Mouse (Mus musculus) ES-E14 (cell line): Measurements from ENCODE around the gene Elobl. TPM values are rescaled to one million over a fixed set of nuclear protein-coding genes. Genes with fewer than 3 reads are reported as not detected.

ENCODE experiments used
- DNase-seq: peaks from one replicate; pipeline ENCODE4 v3.0.0-alpha.2; 2013; ENCODE audit warnings: low read depth, low spot score
- H3K27ac ChIP-seq: 2 replicates; pipeline ENCODE4 v1.5.1; 2012; ENCODE audit warnings: low read depth, mild to moderate bottlenecking, low read length, moderate library complexity, mixed read lengths; ENCODE audit not compliant: poor library complexity, insufficient read depth, severe bottlenecking
- H3K36me3 ChIP-seq: 2 replicates; pipeline ENCODE4 v1.6.1; 2012; ENCODE audit warnings: mild to moderate bottlenecking, low read length, moderate library complexity, mixed read lengths; ENCODE audit not compliant: control insufficient read depth, poor library complexity, insufficient read depth, severe bottlenecking
- H3K4me1 ChIP-seq, 2 experiments: fragments of 150-350 bp in 1 of 2; sonication (generic) in 1 of 2; 2 replicates each; pipeline ENCODE4 v1.6.1; 2012; ENCODE audit warnings: low read length in 2 of 2, mild to moderate bottlenecking in 1 of 2, mixed read lengths in 1 of 2; ENCODE audit not compliant: control insufficient read depth in 2 of 2, insufficient read depth in 2 of 2, poor library complexity in 1 of 2
- H3K4me3 ChIP-seq, 2 experiments: fragments of 150-350 bp in 1 of 2; sonication (generic) in 1 of 2; 2 replicates each; pipeline ENCODE4 v1.5.1; 2012; ENCODE audit warnings: low read length in 2 of 2, low read depth in 1 of 2, mild to moderate bottlenecking in 1 of 2, mixed read lengths in 1 of 2; ENCODE audit not compliant: insufficient read depth in 1 of 2, poor library complexity in 1 of 2, severe bottlenecking in 1 of 2
- H3K9ac ChIP-seq: 2 replicates; pipeline ENCODE4 v1.6.1; 2012; ENCODE audit warnings: low read depth, mild to moderate bottlenecking, low read length, mixed read lengths; ENCODE audit not compliant: poor library complexity, insufficient read depth, severe bottlenecking
- H3K9me3 ChIP-seq: fragments of 150-350 bp; sonication (generic); 2 replicates; pipeline ENCODE4 v1.6.1; 2012; ENCODE audit warnings: low read depth, mild to moderate bottlenecking, low read length; ENCODE audit not compliant: control insufficient read depth, insufficient read depth
- CHD2 ChIP-seq: IDR thresholded peaks from 2 replicates; pipeline ENCODE4 v1.6.1; 2014; ENCODE audit warnings: mild to moderate bottlenecking, low read depth, low read length, inconsistent platforms
- HCFC1 ChIP-seq: IDR thresholded peaks from 2 replicates; pipeline ENCODE4 v1.6.1; 2012; ENCODE audit warnings: low read length, inconsistent platforms, borderline replicate concordance; ENCODE audit not compliant: insufficient read depth
- MAFK ChIP-seq: IDR thresholded peaks from 2 replicates; pipeline ENCODE4 v1.6.1; 2014; ENCODE audit warnings: mild to moderate bottlenecking, low read depth, low read length, inconsistent platforms; ENCODE audit not compliant: insufficient read depth
- ZC3H11A ChIP-seq: IDR thresholded peaks from 2 replicates; pipeline ENCODE4 v1.6.1; 2012; ENCODE audit warnings: low read depth, mild to moderate bottlenecking, inconsistent platforms, low read length, borderline replicate concordance
- ZNF384 ChIP-seq: IDR thresholded peaks from 2 replicates; pipeline ENCODE4 v1.6.1; 2012; ENCODE audit warnings: low read depth, low read length, inconsistent platforms
- in situ Hi-C, 2 experiments: fragments of 600-800 bp; cut with MboI; formaldehyde crosslinking; loops; one replicate each; pipeline ENCODE4 v1.15.1; 2025; ENCODE audit warnings: low sequenced_read_pairs in 2 of 2, inconsistent platforms in 1 of 2; ENCODE audit not compliant: unreplicated experiment in 2 of 2
- total RNA-seq: library from RNA; depleted of rRNA; stranded (reverse); fragments of 300-350 nt; gene quantifications from 2 replicates; pipeline ENCODE4 v1.2.3, GENCODE M21; 2012

Elobl gene
- total RNA-seq, 1 experiment = 1.6 TPM

DNA sequence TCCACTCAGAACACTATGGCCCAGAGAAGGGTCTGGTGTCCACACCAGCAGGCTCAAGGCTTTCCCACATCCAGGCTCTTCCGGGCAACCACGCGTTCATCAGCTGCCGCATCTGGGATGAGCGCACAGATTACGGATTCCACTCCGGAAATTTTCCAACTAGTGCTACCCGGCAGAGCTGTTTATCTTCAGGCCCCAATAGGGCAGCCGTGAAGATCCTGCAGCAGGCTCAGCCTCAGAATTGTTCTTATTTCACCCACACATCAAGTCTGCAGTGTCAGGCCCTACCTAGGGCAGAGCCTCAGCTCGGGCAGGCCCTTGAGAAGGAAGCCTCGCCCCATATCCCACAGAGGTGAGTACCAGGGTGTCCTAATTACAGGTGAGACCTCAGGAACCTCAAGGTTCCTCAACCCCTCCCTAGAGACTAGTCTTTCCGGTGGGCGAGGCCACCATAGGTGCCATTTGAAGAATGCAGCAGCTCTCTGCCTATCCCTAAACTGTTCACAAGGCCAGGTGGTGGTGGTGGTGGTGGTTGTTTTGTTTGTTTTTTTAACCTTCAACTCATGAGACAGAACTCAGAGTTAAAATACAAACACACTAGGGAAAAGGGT lies 16.0 kb downstream of the Elobl start:
- H3K27ac ChIP-seq = peak overlapping the region; percentile 99

DNA sequence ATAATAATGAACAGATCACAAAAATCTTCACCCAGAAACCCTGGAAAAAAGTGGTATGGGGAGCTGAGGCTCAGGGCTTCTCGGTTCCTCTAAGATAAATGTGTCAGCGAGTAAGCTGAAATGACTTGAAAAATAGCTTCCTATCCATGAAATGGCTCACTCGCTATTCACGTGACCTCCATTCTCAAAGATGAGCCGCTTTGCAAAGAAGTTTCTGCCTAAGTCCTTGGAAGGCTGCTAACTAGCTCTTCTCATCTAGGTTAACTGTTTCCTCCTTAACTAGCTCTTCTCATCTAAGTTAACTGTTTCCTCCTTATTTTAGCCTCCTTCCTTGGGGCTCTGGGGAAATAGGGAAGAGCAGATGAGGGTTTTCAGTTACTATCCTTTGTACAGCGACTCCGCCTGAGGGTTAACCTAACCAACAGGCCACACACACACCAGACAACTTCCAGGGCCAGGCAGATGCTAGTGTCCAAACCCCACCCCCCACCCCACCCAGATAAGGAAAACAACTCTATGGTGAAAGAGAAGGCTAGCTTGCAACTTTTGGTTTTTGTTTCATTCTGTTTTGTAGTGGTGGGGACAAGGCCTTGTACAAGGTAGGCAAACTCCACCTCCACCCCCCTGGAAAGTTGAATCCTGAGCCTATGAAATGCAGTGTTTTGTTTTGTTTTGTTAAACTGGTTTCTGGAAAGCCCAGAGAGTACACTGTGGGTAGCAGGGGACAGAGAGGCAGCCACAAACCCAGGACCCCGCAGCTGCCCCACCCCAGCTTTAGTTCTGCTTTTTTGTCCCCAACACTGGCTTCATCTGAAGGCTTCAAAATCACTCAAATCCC lies 16.7 kb downstream of the Elobl start:
- H3K36me3 ChIP-seq = peaks cover 31% of the 10 kb centered on the region
- DNase-seq = no peak
- H3K4me3 ChIP-seq = peak overlapping the region; percentile 51 to 61
- TF ChIP-seq HCFC1 = no peak
- in situ Hi-C loops = no loop called here
- no peaks in the 10 kb centered on the region for H3K9me3 ChIP-seq
- H3K4me1 ChIP-seq = peaks cover 13 to 14% of the 10 kb centered on the region in 2 experiments
- peak overlapping the region; percentile 85 for H3K9ac ChIP-seq
- peak overlapping the region; percentile 99 for H3K27ac ChIP-seq

More for the DNA sequence above, 16.0 kb downstream of the Elobl start:
- TF ChIP-seq HCFC1 = no peak
- TF ChIP-seq ZC3H11A = no peak
- TF ChIP-seq ZNF384 = no peak
- TF ChIP-seq MAFK = no peak
- TF ChIP-seq CHD2 = no peak
- in situ Hi-C loops = no loop called here
- peak overlapping the region; percentile 51 to 61 for H3K4me3 ChIP-seq
- no peak for DNase-seq
- peaks cover 13 to 16% of the 10 kb centered on the region in 2 experiments for H3K4me1 ChIP-seq
- peak overlapping the region; percentile 85 for H3K9ac ChIP-seq
- no peaks in the 10 kb centered on the region for H3K9me3 ChIP-seq
- H3K36me3 ChIP-seq = peaks cover 28% of the 10 kb centered on the region

DNA sequence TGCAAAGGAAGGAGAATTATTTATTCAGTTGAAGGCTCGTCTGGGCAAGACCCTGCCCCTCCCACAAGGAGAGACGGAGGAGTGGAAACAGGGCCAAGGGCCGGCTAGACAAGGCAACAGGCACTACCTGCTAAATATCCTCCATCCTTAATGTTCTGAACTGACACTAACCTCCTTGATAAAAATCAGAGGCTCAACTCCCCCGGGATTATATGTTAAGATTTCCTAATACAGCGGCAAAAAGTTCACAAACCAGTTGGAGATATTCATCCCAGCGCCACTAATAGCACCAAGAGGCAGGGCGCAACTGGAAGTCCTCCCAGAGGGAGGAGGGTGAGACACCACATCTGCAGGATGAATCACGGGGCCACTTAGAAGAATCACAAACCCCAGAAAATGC lies 17.8 kb downstream of the Elobl start:
- in situ Hi-C loops = no loop called here
- DNase-seq = no peak
- Histone ChIP-seq H3K9ac (peak overlapping the region; percentile 39; the same call in 1 of the 2 replicates), H3K9me3 (no peaks in the 10 kb centered on the region), H3K36me3 (peaks cover 37% of the 10 kb centered on the region), H3K4me3 (peak overlapping the region in 1 of 2 experiments; percentile 39; a peak in 2 of 4 replicates), H3K4me1 (peaks cover 13 to 14% of the 10 kb centered on the region in 2 experiments), H3K27ac (peak overlapping the region; percentile 99)
- no peak for TF ChIP-seq ZNF384
- no peak for TF ChIP-seq HCFC1
- no peak for TF ChIP-seq MAFK
- TF ChIP-seq ZC3H11A = no peak
- TF ChIP-seq CHD2 = no peak

DNA sequence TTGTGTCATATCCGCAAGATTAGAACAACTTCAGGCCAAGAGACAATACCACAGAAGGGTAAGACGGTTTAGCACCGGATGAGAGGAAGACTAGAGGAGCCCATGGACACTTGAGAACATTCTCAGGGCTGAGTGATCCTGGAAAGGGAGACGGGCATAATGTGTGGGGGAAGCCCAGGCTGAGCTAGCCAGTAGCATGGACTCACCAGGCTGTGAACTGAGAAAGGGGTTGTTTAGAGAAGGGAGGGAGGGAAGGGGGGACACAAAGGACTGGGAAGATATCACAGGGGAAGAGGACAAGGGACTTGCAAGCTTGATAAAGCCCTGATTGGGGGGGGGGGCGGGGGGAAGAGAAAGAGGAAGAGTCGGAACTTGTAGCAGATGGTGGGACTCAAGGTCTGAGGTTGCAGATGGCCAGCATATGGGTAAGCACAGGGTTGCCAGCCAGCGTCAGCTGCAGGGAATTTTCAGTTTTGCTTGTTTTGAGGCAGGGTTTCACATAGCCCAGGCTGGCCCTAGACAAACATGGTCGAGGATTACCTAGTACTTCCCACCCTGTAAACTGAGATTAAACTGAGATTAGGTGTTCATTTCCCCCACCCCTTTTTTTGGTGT lies 20.7 kb downstream of the Elobl start:
- Histone ChIP-seq H3K9ac (peak overlapping the region; percentile 38; the same call in 1 of the 2 replicates), H3K27ac (peak overlapping the region; percentile 5; the same call in 1 of the 2 replicates), H3K4me3 (no peak overlapping the region), H3K9me3 (no peaks in the 10 kb centered on the region), H3K36me3 (peaks cover 34% of the 10 kb centered on the region), H3K4me1 (peaks cover 13 to 14% of the 10 kb centered on the region in 2 experiments)
- no peak for TF ChIP-seq CHD2
- TF ChIP-seq HCFC1 = no peak
- TF ChIP-seq MAFK = no peak
- no peak for TF ChIP-seq ZNF384
- TF ChIP-seq ZC3H11A = no peak
- in situ Hi-C loops = no loop called here
- no peak for DNase-seq
